Mouse (Mus musculus) embryonic fibroblast, embryonic 13.5 days (primary cell): Measurements from ENCODE around the gene Sigmar1.
"Not testable (repeated sequence)": the region's sequence is repeated elsewhere in the genome, so short reads cannot be mapped to it uniquely, and the experiment has no call there.

Experiments used
- CTCF ChIP-seq: IDR thresholded peaks from 2 replicates; pipeline ENCODE4 v1.5.1; 2011; ENCODE audit warnings: mild to moderate bottlenecking, control low read depth, low read length, moderate library complexity, borderline replicate concordance; ENCODE audit not compliant: insufficient read depth
- POLR2A ChIP-seq: IDR thresholded peaks from 2 replicates; pipeline ENCODE4 v1.6.1; 2011; ENCODE audit warnings: low read depth, mild to moderate bottlenecking, control low read depth, low read length, moderate library complexity

GRCm38 (mm10) chr4:41762688-41763114 lies 6.7 kb upstream of the Sigmar1 start:
- not testable (repeated sequence) for TF ChIP-seq CTCF, POLR2A
